Mouse (Mus musculus): ENCODE measurements around the gene Aspa. TPM values are rescaled to one million over a fixed set of nuclear protein-coding genes. Genes with fewer than 3 reads are reported as not detected.

The Aspa gene
- total RNA-seq, 1 experiment = 4.1 TPM

DNA sequence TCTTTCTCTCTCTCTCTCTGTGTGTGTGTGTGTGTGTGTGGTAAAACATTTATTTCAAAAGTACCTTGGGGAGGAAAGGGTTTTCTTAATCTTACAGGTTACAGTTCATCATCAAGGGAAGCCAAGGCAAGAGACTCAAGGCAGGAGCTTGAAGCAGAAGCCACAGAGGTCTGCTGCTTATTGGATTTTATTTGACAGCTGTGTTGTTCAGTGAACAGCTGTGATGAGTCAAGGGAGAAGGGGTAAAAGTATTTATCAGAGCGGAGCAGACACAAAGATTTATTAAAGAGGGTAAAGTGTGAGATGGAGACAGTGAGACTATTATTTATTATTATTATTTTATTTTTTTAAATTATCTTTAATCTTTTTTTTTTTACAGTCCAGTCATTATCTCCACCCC is 68.0 kb downstream of the Aspa start:
- no peaks in the 10 kb centered on the region for H3K9me3 ChIP-seq (ENCODE audit: control insufficient read depth, insufficient read depth, low read depth, low read length)
- no peaks in the 10 kb centered on the region for H3K36me3 ChIP-seq (ENCODE audit: control insufficient read depth, insufficient read depth, low read length, poor library complexity, severe bottlenecking)
- no peak for DNase-seq (ENCODE audit: low read depth, low spot score)
- no peak overlapping the region for H3K27ac ChIP-seq (ENCODE audit: insufficient read depth, low read depth, low read length, poor library complexity, severe bottlenecking)
- no peak for TF ChIP-seq MAFK (IDR thresholded peaks at IDR 0.05; ENCODE audit: insufficient read depth, low read depth, low read length)
- no peak for TF ChIP-seq ZNF384 (IDR thresholded peaks at IDR 0.05; ENCODE audit: low read depth, low read length)
- no peak for TF ChIP-seq HCFC1 (IDR thresholded peaks at IDR 0.05; ENCODE audit: borderline replicate concordance, insufficient read depth, low read length)
- TF ChIP-seq ZC3H11A (IDR thresholded peaks at IDR 0.05; ENCODE audit: borderline replicate concordance, low read depth, low read length) = no peak
- no peak for TF ChIP-seq CHD2 (IDR thresholded peaks at IDR 0.05; ENCODE audit: low read depth, low read length)
- no peaks in the 10 kb centered on the region for H3K4me1 ChIP-seq (ENCODE audit: control insufficient read depth in 2 of 2, insufficient read depth in 2 of 2, low read length in 2 of 2, poor library complexity in 1 of 2)
- no peak overlapping the region for H3K9ac ChIP-seq (ENCODE audit: insufficient read depth, low read depth, low read length, poor library complexity, severe bottlenecking)
- H3K4me3 ChIP-seq (ENCODE audit: insufficient read depth in 1 of 2, low read depth in 1 of 2, low read length in 2 of 2, poor library complexity in 1 of 2, severe bottlenecking in 1 of 2) = no peak overlapping the region
- in situ Hi-C loops (cut with MboI; ENCODE audit: low sequenced_read_pairs in 2 of 2, unreplicated experiment in 2 of 2) = no loop called here

DNA sequence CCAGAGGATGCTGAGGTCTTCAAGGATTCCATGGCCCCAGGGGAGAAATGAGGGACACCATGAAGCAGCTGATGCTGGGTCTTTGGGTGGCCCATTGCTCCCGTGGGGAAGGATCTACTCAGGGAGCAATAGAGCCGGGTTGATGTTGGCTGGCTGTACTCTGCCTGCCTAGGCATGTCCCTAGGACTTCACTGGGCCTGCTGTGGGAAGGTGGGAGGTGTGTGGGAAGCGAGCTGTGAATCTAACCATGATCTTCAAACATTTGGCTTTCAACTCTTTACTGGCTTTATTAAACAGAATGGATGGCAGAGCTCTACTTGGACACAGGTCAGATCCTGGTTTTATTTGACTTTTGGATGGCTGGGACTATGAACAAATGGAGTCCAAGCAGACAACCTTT is 68.9 kb downstream of the Aspa start:
- Histone ChIP-seq H3K4me1 (ENCODE audit: control insufficient read depth in 2 of 2, insufficient read depth in 2 of 2, low read length in 2 of 2, poor library complexity in 1 of 2) (no peaks in the 10 kb centered on the region), H3K27ac (ENCODE audit: insufficient read depth, low read depth, low read length, poor library complexity, severe bottlenecking) (peak overlapping the region; percentile 28; the same call in 1 of the 2 replicates), H3K36me3 (ENCODE audit: control insufficient read depth, insufficient read depth, low read length, poor library complexity, severe bottlenecking) (no peaks in the 10 kb centered on the region), H3K9me3 (ENCODE audit: control insufficient read depth, insufficient read depth, low read depth, low read length) (no peaks in the 10 kb centered on the region), H3K9ac (ENCODE audit: insufficient read depth, low read depth, low read length, poor library complexity, severe bottlenecking) (no peak overlapping the region), H3K4me3 (ENCODE audit: insufficient read depth in 1 of 2, low read depth in 1 of 2, low read length in 2 of 2, poor library complexity in 1 of 2, severe bottlenecking in 1 of 2) (no peak overlapping the region)
- no peak for TF ChIP-seq CHD2 (IDR thresholded peaks at IDR 0.05; ENCODE audit: low read depth, low read length)
- TF ChIP-seq MAFK (IDR thresholded peaks at IDR 0.05; ENCODE audit: insufficient read depth, low read depth, low read length) = no peak
- TF ChIP-seq ZNF384 (IDR thresholded peaks at IDR 0.05; ENCODE audit: low read depth, low read length) = no peak
- no peak for TF ChIP-seq HCFC1 (IDR thresholded peaks at IDR 0.05; ENCODE audit: borderline replicate concordance, insufficient read depth, low read length)
- TF ChIP-seq ZC3H11A (IDR thresholded peaks at IDR 0.05; ENCODE audit: borderline replicate concordance, low read depth, low read length) = no peak
- no peak for DNase-seq (ENCODE audit: low read depth, low spot score)
- in situ Hi-C loops (cut with MboI; ENCODE audit: low sequenced_read_pairs in 2 of 2, unreplicated experiment in 2 of 2) = no loop called here

DNA sequence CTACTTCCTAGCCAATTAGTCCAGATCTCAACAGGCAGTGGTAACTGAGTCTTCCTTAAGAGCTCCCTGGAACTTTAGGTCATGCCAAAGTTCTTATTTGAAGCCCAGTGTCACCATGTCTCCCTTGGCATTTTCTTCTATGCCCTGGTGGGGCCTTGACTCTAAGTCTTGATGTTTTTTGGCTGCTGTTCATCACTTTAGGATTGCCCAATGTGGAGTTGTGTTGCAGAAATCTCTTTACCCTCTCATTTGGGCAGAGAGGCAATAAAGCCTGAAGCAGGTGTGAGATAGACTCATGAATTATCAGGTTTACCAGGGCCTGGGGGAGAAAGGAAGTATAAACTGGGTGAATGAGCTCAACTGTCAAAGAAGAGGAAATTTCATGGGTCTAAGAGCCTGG is 70.7 kb downstream of the Aspa start:
- no peak overlapping the region for H3K27ac ChIP-seq (ENCODE audit: insufficient read depth, low read depth, low read length, poor library complexity, severe bottlenecking)
- no peak overlapping the region for H3K9ac ChIP-seq (ENCODE audit: insufficient read depth, low read depth, low read length, poor library complexity, severe bottlenecking)
- no peaks in the 10 kb centered on the region for H3K9me3 ChIP-seq (ENCODE audit: control insufficient read depth, insufficient read depth, low read depth, low read length)
- no peak overlapping the region for H3K4me3 ChIP-seq (ENCODE audit: insufficient read depth in 1 of 2, low read depth in 1 of 2, low read length in 2 of 2, poor library complexity in 1 of 2, severe bottlenecking in 1 of 2)
- no peaks in the 10 kb centered on the region for H3K36me3 ChIP-seq (ENCODE audit: control insufficient read depth, insufficient read depth, low read length, poor library complexity, severe bottlenecking)
- no peak for TF ChIP-seq HCFC1 (IDR thresholded peaks at IDR 0.05; ENCODE audit: borderline replicate concordance, insufficient read depth, low read length)
- TF ChIP-seq CHD2 (IDR thresholded peaks at IDR 0.05; ENCODE audit: low read depth, low read length) = no peak
- TF ChIP-seq ZNF384 (IDR thresholded peaks at IDR 0.05; ENCODE audit: low read depth, low read length) = no peak
- DNase-seq (ENCODE audit: low read depth, low spot score) = no peak
- H3K4me1 ChIP-seq (ENCODE audit: control insufficient read depth in 2 of 2, insufficient read depth in 2 of 2, low read length in 2 of 2, poor library complexity in 1 of 2) = no peaks in the 10 kb centered on the region
- in situ Hi-C loops (cut with MboI; ENCODE audit: low sequenced_read_pairs in 2 of 2, unreplicated experiment in 2 of 2) = no loop called here

DNA sequence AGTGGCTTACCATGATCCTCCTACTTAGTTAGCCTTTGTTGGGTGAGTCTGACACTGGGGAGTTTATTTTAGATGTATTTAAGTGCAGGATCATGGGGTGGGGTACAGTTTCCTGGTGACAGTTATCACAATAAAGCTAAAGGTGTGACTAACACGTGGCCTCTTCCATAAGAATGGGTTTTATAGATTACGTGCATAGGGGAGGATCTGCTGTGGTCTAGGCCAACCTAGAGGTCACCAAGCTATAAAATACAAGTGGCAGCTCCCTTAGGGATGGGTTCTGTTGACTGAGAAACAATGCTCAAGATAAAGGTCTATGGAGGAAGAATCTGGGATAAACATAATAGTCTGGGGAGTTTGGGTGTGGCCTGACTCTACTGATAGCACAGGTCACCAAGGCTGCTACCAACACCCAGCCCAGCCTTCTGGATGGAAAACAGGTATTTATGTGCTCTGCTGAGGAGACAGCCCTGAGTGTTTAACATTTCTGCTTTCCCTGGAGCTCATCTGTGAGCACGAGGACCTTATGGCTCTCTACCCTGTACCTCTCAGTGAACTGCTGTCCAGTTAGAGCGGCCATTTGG is 71.9 kb downstream of the Aspa start:
- DNase-seq (ENCODE audit: low read depth, low spot score) = no peak
- in situ Hi-C loops (cut with MboI; ENCODE audit: low sequenced_read_pairs in 2 of 2, unreplicated experiment in 2 of 2) = no loop called here
- no peaks in the 10 kb centered on the region for H3K36me3 ChIP-seq (ENCODE audit: control insufficient read depth, insufficient read depth, low read length, poor library complexity, severe bottlenecking)
- H3K9me3 ChIP-seq (ENCODE audit: control insufficient read depth, insufficient read depth, low read depth, low read length) = no peaks in the 10 kb centered on the region
- TF ChIP-seq ZNF384 (IDR thresholded peaks at IDR 0.05; ENCODE audit: low read depth, low read length) (no peak), CHD2 (IDR thresholded peaks at IDR 0.05; ENCODE audit: low read depth, low read length) (no peak), MAFK (IDR thresholded peaks at IDR 0.05; ENCODE audit: insufficient read depth, low read depth, low read length) (no peak), HCFC1 (IDR thresholded peaks at IDR 0.05; ENCODE audit: borderline replicate concordance, insufficient read depth, low read length) (no peak), ZC3H11A (IDR thresholded peaks at IDR 0.05; ENCODE audit: borderline replicate concordance, low read depth, low read length) (no peak)
- H3K9ac ChIP-seq (ENCODE audit: insufficient read depth, low read depth, low read length, poor library complexity, severe bottlenecking) = no peak overlapping the region
- no peak overlapping the region for H3K4me3 ChIP-seq (ENCODE audit: insufficient read depth in 1 of 2, low read depth in 1 of 2, low read length in 2 of 2, poor library complexity in 1 of 2, severe bottlenecking in 1 of 2)
- H3K4me1 ChIP-seq (ENCODE audit: control insufficient read depth in 2 of 2, insufficient read depth in 2 of 2, low read length in 2 of 2, poor library complexity in 1 of 2) = no peaks in the 10 kb centered on the region
- H3K27ac ChIP-seq (ENCODE audit: insufficient read depth, low read depth, low read length, poor library complexity, severe bottlenecking) = no peak overlapping the region

Other genes starting within 250 kb of the Aspa start
- 0.45 and 0.85 TPM in 2 replicates for gene Itgae, start 239.0 kb downstream of the Aspa start, total RNA-seq (2012; rRNA removed)
- 19.7 and 25.5 TPM in 2 replicates for gene Haspin, start 191.3 kb downstream of the Aspa start, total RNA-seq (2012; rRNA removed)
- 1.7 and 1.9 TPM in 2 replicates for gene P2rx5, start 169.2 kb downstream of the Aspa start, total RNA-seq (2012; rRNA removed)
- 80.7 and 95.4 TPM in 2 replicates for gene Emc6, start 152.6 kb downstream of the Aspa start, total RNA-seq (2012; rRNA removed)
- gene Tax1bp3, start 152.5 kb downstream of the Aspa start, total RNA-seq (2012; rRNA removed) = 18.4 and 55.0 TPM in 2 replicates
- gene Ctns, start 130.6 kb downstream of the Aspa start, total RNA-seq (2012; rRNA removed) = 15.8 and 22.1 TPM in 2 replicates
- 1.3 and 2.3 TPM in 2 replicates for gene Shpk, start 130.1 kb downstream of the Aspa start, total RNA-seq (2012; rRNA removed)
- 0.16 and 0.22 TPM in 2 replicates for gene Trpv1, start 95.3 kb downstream of the Aspa start, total RNA-seq (2012; rRNA removed)
- gene Trpv3, start 62.2 kb downstream of the Aspa start, total RNA-seq (2012; rRNA removed) = 0.16 and 0.54 TPM in 2 replicates
- gene Gm49340, start 145 bp upstream of the Aspa start, total RNA-seq (2012; rRNA removed) = 0.13 TPM in 1 of 2 replicates, not detected in the other
- 0.74 and 3.3 TPM in 2 replicates for gene Spata22, start 145 bp upstream of the Aspa start, total RNA-seq (2012; rRNA removed)
- 0.31 TPM in 1 of 2 replicates, not detected in the other for gene Olfr20, start 21.2 kb upstream of the Aspa start, total RNA-seq (2012; rRNA removed)
- gene Olfr376, start 41.6 kb upstream of the Aspa start, total RNA-seq (2012; rRNA removed) = 1.1 and 1.6 TPM in 2 replicates
- not detected in 2 replicates for gene Olfr1, start 70.0 kb upstream of the Aspa start, total RNA-seq (2012; rRNA removed)
- not detected in 2 replicates for gene Olfr378, start 98.9 kb upstream of the Aspa start, total RNA-seq (2012; rRNA removed)
- not detected in 2 replicates for gene Olfr380, start 127.9 kb upstream of the Aspa start, total RNA-seq (2012; rRNA removed)
- gene Olfr381, start 162.0 kb upstream of the Aspa start, total RNA-seq (2012; rRNA removed) = not detected in 2 replicates
- not detected in 2 replicates for gene Olfr382, start 187.6 kb upstream of the Aspa start, total RNA-seq (2012; rRNA removed)